Mouse (Mus musculus) CD4-positive, CD25-positive, alpha-beta regulatory T cell, adult 2 months (primary cell): ENCODE data around the gene Odf3.

Experiments
- DNase-seq: peaks from one replicate; pipeline ENCODE4 v3.0.0-alpha.2; 2012; ENCODE audit warnings: low read depth, low spot score

The Odf3 gene

GRCm38 (mm10) chr7:140847755-140848580 lies at the start of gene Odf3:
Gene Odf3, plus strand, starts transcription at chr7:140847805.
- no peak for DNase-seq

- DNase-seq: no peak
Observed at GRCm38 (mm10) chr7:140798212-140798611, 49.4 kb upstream of the Odf3 start.

GRCm38 (mm10) chr7:140802629-140803028 lies 45.0 kb upstream of the Odf3 start:
- DNase-seq: no peak

GRCm38 (mm10) chr7:140805704-140806103 lies 41.9 kb upstream of the Odf3 start:
- peak; percentile 69 for DNase-seq

GRCm38 (mm10) chr7:140810496-140810895 lies 37.1 kb upstream of the Odf3 start:
- DNase-seq: peak; percentile 20

GRCm38 (mm10) chr7:140811714-140812113 lies 35.9 kb upstream of the Odf3 start:
- no peak for DNase-seq

- DNase-seq: no peak
Observed at GRCm38 (mm10) chr7:140812850-140813249, 34.8 kb upstream of the Odf3 start.

- DNase-seq: no peak
Observed at GRCm38 (mm10) chr7:140820173-140820572, 27.4 kb upstream of the Odf3 start.

- no peak for DNase-seq
Observed at GRCm38 (mm10) chr7:140821305-140821652, 26.3 kb upstream of the Odf3 start.

- DNase-seq: peak; percentile 16
Observed at GRCm38 (mm10) chr7:140821653-140822329, 25.8 kb upstream of the Odf3 start, which contains the start of gene Zfp941. Gene Zfp941, minus strand, starts transcription at chr7:140822178.

GRCm38 (mm10) chr7:140822731-140823130 lies 24.9 kb upstream of the Odf3 start:
- no peak for DNase-seq

GRCm38 (mm10) chr7:140828171-140828881 lies 19.3 kb upstream of the Odf3 start:
- peak; percentile 40 for DNase-seq

- no peak for DNase-seq
Observed at GRCm38 (mm10) chr7:140831447-140831846, 16.2 kb upstream of the Odf3 start.

GRCm38 (mm10) chr7:140833341-140833740 lies 14.3 kb upstream of the Odf3 start:
- no peak for DNase-seq

- no peak for DNase-seq
Observed at GRCm38 (mm10) chr7:140834968-140835757, 12.4 kb upstream of the Odf3 start, which contains the start of gene Urah. Gene Urah, plus strand, starts transcription at chr7:140835018.

- no peak for DNase-seq
Observed at GRCm38 (mm10) chr7:140835758-140836087, 11.9 kb upstream of the Odf3 start.

- DNase-seq: no peak
Observed at GRCm38 (mm10) chr7:140836243-140837115, 11.1 kb upstream of the Odf3 start.

GRCm38 (mm10) chr7:140839556-140839955 lies 8.0 kb upstream of the Odf3 start:
- no peak for DNase-seq

GRCm38 (mm10) chr7:140840750-140841735 lies 6.6 kb upstream of the Odf3 start:
- no peak for DNase-seq
